Comparison of ENCODE assay signal across 8 mouse cellular contexts in the genomic region with DNA sequence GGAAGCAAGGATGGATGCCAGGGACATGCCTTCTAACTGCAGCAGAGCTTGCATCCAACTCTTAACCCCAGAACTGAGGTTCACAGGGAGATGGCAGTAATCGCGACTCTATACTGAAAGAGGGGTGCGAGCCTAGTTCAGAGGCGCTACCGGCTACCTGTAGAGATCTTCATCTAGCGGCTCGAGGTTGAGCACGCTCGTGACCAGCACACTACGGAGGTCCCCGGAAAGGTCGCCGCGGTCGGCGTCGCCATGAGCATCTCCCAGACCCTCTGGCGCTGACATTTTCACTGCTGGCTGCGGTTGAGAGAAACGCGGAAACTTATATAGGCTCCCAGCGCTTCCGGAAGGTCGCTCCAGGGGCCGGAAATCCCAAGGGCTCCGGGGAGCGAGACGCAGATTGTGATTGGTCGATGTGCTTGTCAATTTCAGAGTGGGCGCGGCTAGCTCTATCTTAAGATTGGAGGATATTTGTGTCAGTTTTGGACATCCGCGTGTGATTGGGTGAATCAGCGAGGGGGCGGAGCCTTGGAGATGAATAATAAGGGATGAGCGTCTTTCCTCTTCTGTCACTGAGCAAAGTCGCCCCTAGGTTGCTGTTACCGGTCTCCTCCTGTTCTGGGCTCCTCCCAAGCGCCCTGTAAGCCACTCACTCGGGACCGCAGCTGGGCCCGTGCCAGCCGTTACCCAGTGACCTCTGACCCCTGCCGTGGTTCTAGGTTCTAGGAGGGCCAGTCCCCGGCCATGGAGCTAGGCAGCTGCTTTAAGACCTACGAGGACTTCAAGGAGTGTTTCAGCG. TPM values are rescaled to one million over a fixed set of nuclear protein-coding genes. Genes with fewer than 3 reads are reported as not detected.
A peak's percentile ranks its signal among the peaks of the same experiment; 100 is the strongest.
DNase-seq lines count a peak whose midpoint lies in the region; ATAC-seq and TF ChIP-seq lines count a peak whose summit lies in the region.

Gene Acot8 (minus strand): TSS at position 350 of the 799 bp plus-strand sequence.
Gene Zswim3 (plus strand): TSS at position 566 of the 799 bp plus-strand sequence.

- peak within 1 kb of the TSS; percentile 90 for H3K9ac ChIP-seq in MEL (ENCODE audit: control insufficient read depth, low read depth, low read length, poor library complexity, severe bottlenecking)
- peak within 1 kb of the TSS; percentile 71 for H3K9ac ChIP-seq in forebrain, postnatal 0 days
- peak within 1 kb of the TSS; percentile 86 for H3K9ac ChIP-seq in lung, embryonic 16.5 days (ENCODE audit: low read length)

- no peak for TF ChIP-seq CTCF in MEL (IDR thresholded peaks at IDR 0.05 in 2 of 3, conservative IDR thresholded peaks at IDR 0.05 in 1 of 3; ENCODE audit: control insufficient read depth in 1 of 3, insufficient read depth in 1 of 3, low read depth in 2 of 3, low read length in 3 of 3, poor library complexity in 1 of 3, severe bottlenecking in 1 of 3)
- no peak for TF ChIP-seq CTCF in cerebellum, adult 2 months (IDR thresholded peaks at IDR 0.05; ENCODE audit: borderline replicate concordance, insufficient read depth, low read depth, low read length)
- TF ChIP-seq CTCF in forebrain, postnatal 0 days (IDR thresholded peaks at IDR 0.05; ENCODE audit: low read depth): 0 out of 2 replicates have a peak, but pooled peaks have one; percentile 15

- H3K36me3 ChIP-seq in MEL (ENCODE audit: control insufficient read depth in 1 of 2, insufficient read depth in 2 of 2, low read length in 2 of 2): peaks cover 0 to 18% of the 10 kb centered on the region in 2 experiments; a peak in 3 of 4 replicates
- H3K36me3 ChIP-seq in forebrain, postnatal 0 days (ENCODE audit: insufficient read depth): peaks cover 11% of the 10 kb centered on the region
- peaks cover 7% of the 10 kb centered on the region for H3K36me3 ChIP-seq in lung, embryonic 16.5 days (ENCODE audit: control insufficient read depth, insufficient read depth, low read length)

- WGBS in cerebellum, adult 2 months: under 1% methylated on average over 47 of the region's 47 CpGs
- WGBS in forebrain, postnatal 0 days: 1% methylated on average over 47 of the region's 47 CpGs
- WGBS in lung, embryonic 16.5 days: under 1% methylated on average over 47 of the region's 47 CpGs

- H3K4me2 ChIP-seq in forebrain, postnatal 0 days (ENCODE audit: low read depth): peak within 1 kb of the TSS; percentile 67
- H3K4me2 ChIP-seq in lung, embryonic 16.5 days (ENCODE audit: low read depth, low read length): peak within 1 kb of the TSS; percentile 77

- peaks cover 30% of the 10 kb centered on the region for H3K79me2 ChIP-seq in MEL (ENCODE audit: control insufficient read depth, insufficient read depth, low read length, poor library complexity)

- TF ChIP-seq EP300 in MEL (IDR thresholded peaks at IDR 0.05; ENCODE audit: low read depth in 1 of 2, low read length in 2 of 2): no peak

- TF ChIP-seq RAD21 in MEL (IDR thresholded peaks at IDR 0.05; ENCODE audit: low read depth, low read length): no peak

- H3K4me1 ChIP-seq in MEL (ENCODE audit: control insufficient read depth in 1 of 2, insufficient read depth in 2 of 2, low read length in 2 of 2): peaks cover 7 to 17% of the 10 kb centered on the region in 2 experiments; a peak in 3 of 4 replicates
- H3K4me1 ChIP-seq in cerebellum, adult 2 months (ENCODE audit: control insufficient read depth, insufficient read depth, low read length): peaks cover 5% of the 10 kb centered on the region; the same call in 1 of the 2 replicates
- H3K4me1 ChIP-seq in forebrain, postnatal 0 days (ENCODE audit: insufficient read depth): 0 out of 2 replicates have a peak, but pooled peaks cover 4% of the 10 kb centered on the region
- H3K4me1 ChIP-seq in lung, embryonic 16.5 days (replicated peaks; ENCODE audit: control insufficient read depth, insufficient read depth, low read length): peaks cover 12% of the 10 kb centered on the region

- H3K27ac ChIP-seq in MEL (ENCODE audit: control insufficient read depth, low read depth, low read length): peak within 1 kb of the TSS; percentile 97
- peak within 1 kb of the TSS; percentile 50 for H3K27ac ChIP-seq in cerebellum, adult 2 months (ENCODE audit: insufficient read depth, low read length)
- peak within 1 kb of the TSS; percentile 85 for H3K27ac ChIP-seq in forebrain, postnatal 0 days (ENCODE audit: low read depth, low read length)
- H3K27ac ChIP-seq in lung, embryonic 16.5 days (ENCODE audit: low read length): peak within 1 kb of the TSS; percentile 80

- ATAC-seq in forebrain, postnatal 0 days: peak; percentile 98
- peak; percentile 98 for ATAC-seq in hematopoietic stem cell, adult 5-6 weeks (replicated peaks in 1 of 2; ENCODE audit: insufficient read depth in 1 of 2, low FRiP score in 2 of 2, low TSS enrichment in 1 of 2, low read depth in 1 of 2, poor library complexity in 2 of 2, severe bottlenecking in 2 of 2)
- peak; percentile 98 for ATAC-seq in lung, embryonic 16.5 days (ENCODE audit: low read depth)

- DNase-seq in MEL (ENCODE audit: low read depth, low spot score): peak; percentile 100
- peak; percentile 98 to 100 for DNase-seq in cerebellum, adult 2 months
- DNase-seq in forebrain, postnatal 0 days: peak; percentile 99
- peak; percentile 100 for DNase-seq in layer of hippocampus, adult 9-10 months (ENCODE audit: low spot score)
- peak; percentile 97 for DNase-seq in ovary, postnatal 10 days (ENCODE audit: low spot score)
- peak; percentile 98 for DNase-seq in thymus, postnatal 10 days (ENCODE audit: low spot score in 2 of 2)

- H3K27me3 ChIP-seq in MEL (ENCODE audit: control insufficient read depth in 1 of 2, insufficient read depth in 2 of 2, low read length in 2 of 2): no peaks in the 10 kb centered on the region
- no peaks in the 10 kb centered on the region for H3K27me3 ChIP-seq in cerebellum, adult 2 months (ENCODE audit: control insufficient read depth, insufficient read depth, low read length)
- no peaks in the 10 kb centered on the region for H3K27me3 ChIP-seq in forebrain, postnatal 0 days (ENCODE audit: insufficient read depth, low read length)
- H3K27me3 ChIP-seq in lung, embryonic 16.5 days (ENCODE audit: control insufficient read depth, insufficient read depth, low read depth, low read length): no peaks in the 10 kb centered on the region

- TF ChIP-seq POLR2A in MEL (IDR thresholded peaks at IDR 0.05; ENCODE audit: control insufficient read depth in 1 of 2, insufficient read depth in 1 of 2, low read depth in 1 of 2, low read length in 2 of 2, poor library complexity in 1 of 2): peak; percentile 87 to 99
- peak; percentile 95 for TF ChIP-seq POLR2A in cerebellum, adult 2 months (IDR thresholded peaks at IDR 0.05; ENCODE audit: borderline replicate concordance, insufficient read depth, low read length)

- no peaks in the 10 kb centered on the region for H3K9me3 ChIP-seq in MEL (replicated peaks; ENCODE audit: insufficient read depth, low read length)
- no peaks in the 10 kb centered on the region for H3K9me3 ChIP-seq in forebrain, postnatal 0 days (ENCODE audit: low read length)
- H3K9me3 ChIP-seq in lung, embryonic 16.5 days (ENCODE audit: control insufficient read depth, low read length): no peaks in the 10 kb centered on the region

- H3K4me3 ChIP-seq in MEL (ENCODE audit: control insufficient read depth in 1 of 2, insufficient read depth in 1 of 2, low read depth in 2 of 2, low read length in 2 of 2): peak within 1 kb of the TSS; percentile 71 to 90
- peak within 1 kb of the TSS; percentile 88 for H3K4me3 ChIP-seq in cerebellum, adult 2 months (replicated peaks; ENCODE audit: insufficient read depth, low read depth, low read length)
- H3K4me3 ChIP-seq in forebrain, postnatal 0 days (ENCODE audit: low read depth, low read length): peak within 1 kb of the TSS; percentile 53
- H3K4me3 ChIP-seq in lung, embryonic 16.5 days (ENCODE audit: low read length): peak within 1 kb of the TSS; percentile 88

TF ChIP-seq in MEL, 35 proteins besides CTCF, POLR2A, EP300 and RAD21 (continues in another document):
- TF ChIP-seq TBP (IDR thresholded peaks at IDR 0.05; ENCODE audit: low read depth, low read length): peak; percentile 98
- no peak for TF ChIP-seq GABPA (IDR thresholded peaks at IDR 0.05; ENCODE audit: low read depth, low read length)
- TF ChIP-seq MYB (IDR thresholded peaks at IDR 0.05; ENCODE audit: low read depth, low read length): peak; percentile 71
- TF ChIP-seq ZKSCAN1 (IDR thresholded peaks at IDR 0.05; ENCODE audit: low read depth, low read length): no peak
- 0 out of 2 replicates have a peak, but pooled peaks have one; percentile 39 for TF ChIP-seq NRF1 (IDR thresholded peaks at IDR 0.05; ENCODE audit: insufficient read depth, low read depth, low read length, poor library complexity, severe bottlenecking)
- peak; percentile 93 for TF ChIP-seq CHD2 (IDR thresholded peaks at IDR 0.05; ENCODE audit: low read length)
- TF ChIP-seq ETS1 (IDR thresholded peaks at IDR 0.05; ENCODE audit: low read depth, low read length): peak; percentile 8; the same call in 1 of the 2 replicates
- peak; percentile 99 for TF ChIP-seq NELFE (IDR thresholded peaks at IDR 0.05; ENCODE audit: low read depth, low read length)
- TF ChIP-seq ZMIZ1 (IDR thresholded peaks at IDR 0.05; ENCODE audit: low read depth, low read length): peak; percentile 98
- peak; percentile 31; the same call in 1 of the 2 replicates for TF ChIP-seq POLR2AphosphoS5 (IDR thresholded peaks at IDR 0.05; ENCODE audit: borderline replicate concordance, low read depth, low read length)
- TF ChIP-seq SIN3A (IDR thresholded peaks at IDR 0.05; ENCODE audit: low read length): peak; percentile 83; the same call in 1 of the 2 replicates

RNA-seq across cellular contexts. Expression of gene Acot8, which starts in this region (rescaled TPM):
- total RNA-seq in MEL (2012; rRNA removed): 32.2 and 40.3 TPM in 2 replicates
- polyA plus RNA-seq in MEL (2012; ENCODE audit: insufficient read depth in 1 of 2, insufficient read length in 2 of 2, low read depth in 1 of 2, low replicate concordance in 2 of 2, missing spikeins in 1 of 2): 10 to 100 TPM in 1 of 2 experiments, not detected in 1; 30.9 TPM
- polyA plus RNA-seq in cerebellum, adult 2 months (2012; rRNA removed): 36.5 and 39.3 TPM in 2 replicates
- 17.4 and 23.0 TPM in 2 replicates for total RNA-seq in forebrain, postnatal 0 days (2014; rRNA removed)
- polyA plus RNA-seq in forebrain, postnatal 0 days (2015; fragmentation: Nextera tagmentation; extraction: Ambion mirVana): 13.7 and 17.1 TPM in 2 replicates
- 7.5 and 28.1 TPM in 2 replicates for total RNA-seq in hematopoietic stem cell, adult 5-6 weeks (2017)
- polyA plus RNA-seq in lung, embryonic 16.5 days (2015; fragmentation: Nextera tagmentation; extraction: Ambion mirVana): 21.9 and 24.5 TPM in 2 replicates

RNA-seq across cellular contexts. Expression of gene Zswim3, which starts in this region (rescaled TPM):
- total RNA-seq in MEL (2012; rRNA removed): 4.7 and 4.8 TPM in 2 replicates
- polyA plus RNA-seq in MEL (2012; ENCODE audit: insufficient read depth in 1 of 2, insufficient read length in 2 of 2, low read depth in 1 of 2, low replicate concordance in 2 of 2, missing spikeins in 1 of 2): 1 to 10 TPM in 1 of 2 experiments, not detected in 1; 5.9 TPM
- 7.6 and 8.1 TPM in 2 replicates for polyA plus RNA-seq in cerebellum, adult 2 months (2012; rRNA removed)
- 5.5 and 6.7 TPM in 2 replicates for total RNA-seq in forebrain, postnatal 0 days (2014; rRNA removed)
- polyA plus RNA-seq in forebrain, postnatal 0 days (2015; fragmentation: Nextera tagmentation; extraction: Ambion mirVana): 2.6 and 5.2 TPM in 2 replicates
- total RNA-seq in hematopoietic stem cell, adult 5-6 weeks (2017): 2.5 and 4.1 TPM in 2 replicates
- 7.9 and 8.9 TPM in 2 replicates for polyA plus RNA-seq in lung, embryonic 16.5 days (2015; fragmentation: Nextera tagmentation; extraction: Ambion mirVana)

Comparison
In these comparisons a context has a peak if more than half of its experiments do, and no peak if none do; other contexts are left out.
1. Peak in every context shown above with its lines: DNase-seq, ATAC-seq, H3K4me3 ChIP-seq and H3K27ac ChIP-seq.